Mouse (Mus musculus) CH12F3 (cell line): ENCODE measurements around the gene Sox13.

Experiments
- in situ Hi-C: fragments of 300-500 bp; cut with MboI; formaldehyde crosslinking; loops from 2 replicates; pipeline ENCODE4 v1.14.3; 2020; ENCODE audit warnings: low sequenced_read_pairs

Sox13 gene

DNA sequence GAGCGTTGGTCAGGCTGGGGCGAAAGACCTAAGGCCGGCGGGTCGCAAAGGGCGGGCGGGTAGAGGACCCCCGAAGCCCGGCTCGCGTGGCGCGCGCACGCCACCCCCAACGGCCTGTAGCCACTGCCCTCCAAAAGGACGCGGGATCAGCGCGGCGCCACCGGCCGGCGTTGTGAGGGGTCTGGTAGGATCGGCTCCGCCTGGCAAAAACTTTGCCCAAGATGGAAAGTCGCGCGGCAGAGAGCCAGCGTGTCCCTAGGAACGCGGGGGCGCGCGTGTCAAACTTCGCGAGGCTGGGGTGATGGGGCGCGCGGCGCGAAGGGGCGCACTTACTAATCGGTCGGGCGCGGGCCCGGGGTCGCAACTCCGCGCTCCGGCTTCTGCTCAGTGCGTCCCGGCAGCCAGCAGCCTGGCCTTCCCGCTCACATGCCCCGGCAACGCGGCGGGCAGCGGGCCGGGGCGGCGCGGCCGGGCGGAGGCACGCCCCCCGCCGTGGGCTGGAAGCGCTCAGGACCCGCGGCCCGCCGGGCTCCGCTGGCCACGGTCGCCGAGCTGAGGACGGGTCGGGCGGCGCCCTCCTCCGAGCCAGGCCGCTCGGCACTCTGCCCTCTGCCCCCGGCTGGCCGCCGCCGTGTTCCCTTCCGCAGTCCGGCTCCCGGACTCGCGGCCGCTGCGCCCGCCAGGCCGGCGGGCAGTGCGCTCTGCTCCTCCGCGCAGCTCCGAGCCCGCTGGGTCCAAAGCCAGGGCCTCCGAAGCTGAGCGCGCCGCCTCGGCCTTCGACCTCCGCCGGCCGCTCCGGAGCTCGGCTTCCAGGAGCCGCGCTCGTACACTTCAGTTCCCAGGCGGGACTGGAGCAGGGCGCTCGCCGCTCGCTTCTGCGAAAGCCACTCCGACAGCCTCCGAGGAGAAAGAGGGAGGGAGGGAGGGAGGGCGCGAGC lies at the start of gene Sox13:
TSS of gene Sox13 (minus strand) at position 835 of the 938 bp plus-strand sequence.
- in situ Hi-C loops, result no loop called here

DNA sequence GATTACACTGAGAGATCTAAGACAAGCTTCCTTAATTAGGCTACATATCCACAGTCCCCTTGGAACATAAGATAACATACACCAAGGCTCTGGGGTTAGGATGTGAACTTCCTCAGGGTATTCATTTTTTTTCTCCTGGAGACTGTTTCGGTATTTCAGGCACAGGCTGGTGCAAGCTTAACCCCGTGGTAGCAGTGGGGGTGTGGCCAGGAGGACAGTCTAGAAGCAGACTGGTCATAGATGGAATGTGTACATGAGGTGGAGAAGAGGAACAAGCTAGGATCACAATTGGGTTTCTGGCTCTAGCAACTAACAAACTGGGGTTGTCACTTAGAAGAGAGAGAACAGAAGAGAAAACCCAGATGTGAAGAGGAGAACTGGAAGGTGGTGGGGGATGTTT lies 47.4 kb upstream of the Sox13 start:
- in situ Hi-C loops, result no loop called here

DNA sequence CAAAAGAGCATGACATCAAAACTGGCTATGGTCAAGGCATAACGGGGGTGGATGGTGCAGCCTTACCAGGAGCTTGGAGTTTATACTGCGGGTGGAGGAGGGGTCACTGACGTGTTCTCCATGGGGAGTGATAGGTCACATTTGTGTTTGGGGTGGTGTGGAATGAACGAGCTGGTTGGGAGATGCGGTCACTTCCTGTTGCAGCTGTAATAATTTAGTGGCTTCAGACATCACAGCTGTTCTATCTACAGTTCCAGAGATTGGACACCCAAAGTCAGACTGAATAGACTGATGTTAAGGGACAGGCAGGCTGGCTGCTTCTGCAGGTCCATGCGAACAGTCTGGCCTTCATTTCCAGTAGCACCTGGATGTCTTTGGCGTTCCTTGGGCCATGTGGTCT lies 46.9 kb upstream of the Sox13 start:
- in situ Hi-C loops, result no loop called here

DNA sequence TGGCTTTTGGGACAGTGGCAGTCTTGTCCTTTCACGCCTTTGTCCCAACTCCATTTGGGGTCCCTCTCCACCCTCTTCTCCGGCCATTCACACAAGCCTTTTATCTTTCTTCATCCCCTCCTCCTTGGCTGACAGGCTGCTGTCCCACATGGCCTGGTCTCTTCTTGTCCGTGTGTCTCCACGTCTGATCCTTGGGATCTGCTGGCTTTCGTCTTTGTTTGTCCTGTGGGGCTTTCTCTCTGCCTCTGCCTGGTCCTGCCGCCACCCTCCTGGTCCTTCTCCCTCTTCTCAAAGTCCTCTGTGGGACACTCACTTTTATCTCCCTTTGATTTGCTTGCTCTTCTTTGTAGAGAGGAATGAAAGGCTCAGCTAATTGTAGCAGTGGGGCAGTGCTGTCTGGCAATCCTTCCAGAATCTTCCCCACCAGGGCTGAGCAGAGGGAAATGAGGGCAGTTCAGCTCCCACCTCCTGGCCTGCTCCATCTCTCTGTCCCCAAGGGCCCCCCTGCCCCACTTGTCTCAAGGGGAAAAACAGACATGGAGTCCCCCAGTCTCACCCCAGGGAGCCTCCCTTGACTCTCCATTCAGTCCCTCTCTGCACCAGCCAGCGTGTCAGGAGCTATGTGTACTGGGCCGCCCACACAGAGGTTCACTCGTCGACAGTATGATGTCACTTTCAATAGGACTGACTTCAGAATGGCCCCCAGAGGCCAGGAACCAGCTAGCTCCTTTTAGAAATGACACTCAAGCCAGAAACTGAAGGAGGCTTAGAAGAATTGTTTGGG lies 46.3 kb upstream of the Sox13 start:
- in situ Hi-C loops, result no loop called here

DNA sequence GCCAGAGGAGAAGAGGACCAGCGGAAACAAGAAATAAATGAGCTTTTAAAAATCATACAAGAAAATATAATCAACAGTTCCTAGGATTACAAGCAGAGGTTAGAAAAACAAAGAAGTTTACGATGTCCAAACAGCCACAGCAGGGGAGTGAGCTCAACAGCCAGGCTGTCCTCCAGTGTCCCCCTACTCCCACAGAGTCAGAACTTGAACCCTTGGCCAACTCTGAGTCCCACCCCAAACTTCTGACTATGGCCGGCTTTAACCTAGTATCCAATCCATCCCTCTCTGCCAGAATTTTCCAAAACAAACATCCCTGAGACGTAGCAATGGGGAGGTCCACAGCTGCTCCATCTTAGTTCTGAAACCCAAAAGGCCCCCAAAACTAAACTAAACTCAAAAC lies 45.0 kb upstream of the Sox13 start:
- in situ Hi-C loops, result no loop called here

DNA sequence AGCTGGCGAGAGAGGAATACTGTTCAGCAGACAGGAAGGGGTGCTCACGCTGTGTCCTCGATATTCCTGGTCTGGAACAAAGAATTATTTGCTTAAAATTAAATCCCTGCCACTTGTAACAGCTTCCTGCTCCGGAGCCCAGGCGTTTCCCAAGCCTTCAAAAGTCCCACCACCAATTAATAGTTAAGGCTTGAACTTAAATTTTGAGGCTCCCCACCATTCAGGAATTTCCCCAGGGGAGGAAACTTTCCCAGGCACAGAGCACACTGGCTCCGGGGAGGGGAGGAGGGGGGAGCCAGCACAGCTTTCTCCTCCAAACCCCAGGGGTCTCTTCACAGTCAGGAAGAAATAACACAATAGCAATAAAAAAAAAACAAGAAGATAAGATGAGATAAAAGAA lies 44.6 kb upstream of the Sox13 start:
- in situ Hi-C loops, result no loop called here

DNA sequence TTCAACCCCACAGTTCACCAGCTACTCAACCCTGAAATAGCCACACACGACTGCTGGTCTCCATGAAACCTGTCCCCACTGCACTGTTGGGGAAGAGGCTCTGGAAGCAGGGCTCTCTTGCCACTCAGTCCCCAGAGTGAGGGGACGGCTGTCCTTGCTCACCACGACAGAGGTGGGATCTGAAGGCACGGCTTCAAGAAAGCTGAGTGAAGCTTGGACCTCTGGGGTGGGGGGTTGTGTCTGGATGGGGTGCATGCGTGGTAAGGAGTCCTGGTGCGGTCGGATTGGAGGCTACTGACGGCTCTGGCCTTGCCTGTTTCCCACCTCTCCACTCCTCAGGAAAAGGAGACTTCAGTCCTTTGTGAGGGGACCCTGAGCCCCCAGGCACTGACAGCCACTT lies 43.7 kb upstream of the Sox13 start:
- in situ Hi-C loops, result no loop called here

DNA sequence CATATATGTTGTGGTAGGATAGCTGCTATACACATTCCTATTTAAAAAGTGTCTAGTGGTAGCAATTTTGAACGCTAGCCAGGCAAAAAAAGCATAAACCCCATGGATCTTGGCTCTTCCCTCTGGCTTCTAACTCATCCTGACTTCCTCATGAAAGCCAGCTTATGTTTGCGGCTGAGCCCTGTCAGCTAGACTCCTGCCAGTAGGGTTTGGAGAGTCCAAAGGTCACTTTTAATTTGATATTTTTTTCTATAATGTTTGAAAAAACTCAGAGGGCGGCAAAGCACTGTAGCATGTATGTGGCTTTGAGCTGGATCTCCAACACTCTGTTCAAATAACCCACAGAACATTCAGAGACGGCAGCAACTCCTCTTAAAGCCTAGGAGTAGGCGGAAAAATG lies 39.0 kb upstream of the Sox13 start:
- in situ Hi-C loops, result no loop called here

DNA sequence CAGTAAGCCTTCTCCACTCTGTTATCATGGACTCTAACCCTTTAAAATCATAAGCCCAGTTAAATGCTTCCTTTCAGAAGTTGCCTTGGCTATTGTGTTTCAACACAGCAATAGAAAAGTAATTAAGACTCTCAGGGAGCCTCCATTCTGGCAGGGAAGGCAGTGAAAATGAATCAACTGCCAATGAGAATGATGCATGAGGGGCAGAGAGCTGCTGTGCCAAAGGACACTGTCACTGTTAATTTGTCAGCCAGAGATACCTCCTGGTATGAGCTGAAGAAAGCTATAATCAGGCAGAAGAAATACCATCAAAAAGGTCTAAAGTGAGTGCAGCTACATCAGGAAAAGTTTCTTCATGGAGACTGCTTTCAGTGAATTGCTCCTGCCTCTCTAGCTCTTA lies 36.8 kb upstream of the Sox13 start:
- in situ Hi-C loops, result no loop called here

DNA sequence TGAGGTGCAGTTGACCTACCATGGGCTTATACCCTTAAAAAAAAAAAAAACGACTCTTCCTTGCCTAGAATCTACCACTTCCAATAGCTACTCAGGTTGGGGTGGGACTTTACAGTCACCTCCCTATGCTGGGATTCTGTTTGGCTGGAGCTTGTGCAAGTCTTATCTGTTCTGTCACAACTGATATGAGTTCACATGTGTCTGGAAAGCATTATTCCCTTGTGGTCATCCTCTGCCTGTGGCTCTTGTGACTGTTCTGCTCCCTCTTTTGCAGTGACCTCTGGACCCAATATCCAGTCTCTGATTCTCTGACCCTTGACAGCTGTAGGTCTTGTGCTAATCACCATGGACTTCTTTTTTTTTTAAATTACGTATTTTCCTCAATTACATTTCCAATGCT lies 31.9 kb upstream of the Sox13 start:
- in situ Hi-C loops, result no loop called here

DNA sequence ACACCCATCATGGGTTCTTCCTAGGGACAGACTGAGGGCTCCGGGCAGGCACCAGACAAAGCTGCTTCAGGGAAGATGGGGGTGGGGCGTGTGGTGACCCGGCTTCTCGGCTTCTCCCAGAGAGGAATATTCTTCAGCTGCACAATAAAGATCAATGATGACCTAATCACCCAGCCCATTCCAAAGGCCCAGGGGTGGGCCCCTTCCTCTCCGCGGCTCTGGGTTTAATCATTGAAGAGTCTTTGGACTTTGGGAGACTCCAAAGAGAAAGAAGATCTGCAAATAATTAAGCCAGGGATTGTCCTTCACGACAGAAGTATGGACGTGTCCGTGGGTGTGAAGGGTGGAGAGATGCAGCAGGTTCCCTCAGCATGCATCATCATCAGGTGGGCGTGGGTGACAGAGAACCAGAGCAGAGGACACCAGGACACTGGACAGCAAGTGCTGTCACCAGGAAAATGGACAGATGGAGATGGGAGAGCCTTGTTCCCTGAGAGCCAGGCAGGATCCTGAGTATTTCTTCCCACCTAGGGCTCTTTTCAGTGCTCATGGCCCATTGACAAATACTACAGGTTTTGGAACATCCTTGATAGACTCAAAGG lies 28.5 kb upstream of the Sox13 start:
- in situ Hi-C loops, result no loop called here

DNA sequence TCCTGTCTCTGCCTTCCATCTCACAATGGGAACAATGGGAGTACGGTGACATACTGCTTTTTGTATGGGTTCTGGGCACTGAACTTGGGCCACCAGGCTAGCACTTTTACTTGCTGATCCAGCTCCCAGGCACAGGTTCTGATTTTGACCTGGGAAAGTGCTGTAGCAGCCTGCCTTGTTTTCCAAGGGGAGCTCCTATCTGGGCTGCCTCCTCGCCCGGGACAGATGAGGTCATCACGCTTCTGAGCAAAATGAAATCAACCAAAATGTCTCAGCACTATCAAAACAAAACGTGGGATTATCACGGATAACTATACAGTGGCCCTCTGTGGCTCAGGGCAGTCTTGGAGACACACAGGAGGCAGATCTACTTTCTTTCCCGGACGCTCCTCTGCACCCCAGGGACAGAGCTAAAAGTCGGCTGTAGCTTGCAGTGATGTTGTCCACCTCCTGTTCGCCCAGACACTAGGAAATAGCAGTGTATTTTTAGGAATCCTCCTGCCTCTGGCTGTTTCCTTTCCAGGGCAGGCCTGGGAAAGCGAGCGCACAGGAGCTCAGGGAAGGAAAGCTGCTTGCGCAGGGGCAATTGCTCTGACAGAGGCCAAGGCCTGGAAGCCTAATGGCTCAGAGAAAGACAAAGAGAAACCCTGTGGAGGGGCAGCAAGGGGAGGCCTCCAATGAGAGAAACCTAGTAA lies 27.8 kb upstream of the Sox13 start:
- in situ Hi-C loops, result no loop called here

DNA sequence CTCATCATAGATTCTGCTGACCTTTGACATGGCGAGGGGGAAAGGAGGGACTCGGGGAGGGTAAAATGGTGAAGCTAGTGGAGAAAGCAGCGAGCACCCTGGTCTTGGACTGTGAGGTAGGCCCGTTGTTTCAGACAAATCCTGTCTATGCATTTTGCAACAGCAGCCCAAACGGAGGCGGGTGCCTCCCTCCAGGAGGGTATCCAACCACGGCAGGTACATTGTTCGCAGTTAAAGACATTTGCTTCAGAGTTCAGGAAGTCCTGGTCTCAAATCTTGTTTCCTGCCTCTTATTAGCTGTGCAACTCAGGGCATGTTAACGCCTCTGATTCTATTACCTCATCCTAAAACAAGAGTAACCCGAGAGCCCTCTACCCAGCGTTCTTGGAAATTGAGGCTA lies 26.8 kb upstream of the Sox13 start:
- in situ Hi-C loops, result no loop called here

DNA sequence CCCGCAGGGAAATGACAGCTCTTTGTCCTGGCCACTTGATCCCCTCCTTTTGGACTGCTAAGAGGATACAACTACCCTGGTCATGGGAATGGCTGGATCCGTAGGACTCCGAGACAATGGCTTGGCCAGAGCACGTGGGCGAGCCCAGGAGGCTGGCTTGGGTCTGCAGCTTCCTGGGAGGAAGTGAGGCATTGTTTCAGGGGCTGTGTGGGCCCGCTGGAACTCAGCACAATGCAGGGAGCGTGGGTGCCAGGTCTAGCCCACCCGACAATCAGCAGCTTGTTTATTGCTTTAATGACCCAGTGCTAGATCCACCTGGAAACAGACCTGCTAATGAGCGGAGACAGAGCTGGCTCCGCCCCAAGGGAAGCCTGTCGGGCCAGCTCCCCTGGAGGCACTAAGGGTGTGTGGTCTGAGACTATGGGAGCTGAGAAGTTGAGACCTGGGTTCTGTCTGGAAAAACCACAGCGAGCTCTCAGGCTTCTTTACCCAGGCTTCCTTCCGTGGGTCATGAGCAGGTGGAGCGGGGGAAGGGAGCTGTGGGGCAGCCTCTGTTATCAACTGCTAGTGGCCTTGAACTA lies 24.3 kb upstream of the Sox13 start:
- in situ Hi-C loops, result no loop called here

DNA sequence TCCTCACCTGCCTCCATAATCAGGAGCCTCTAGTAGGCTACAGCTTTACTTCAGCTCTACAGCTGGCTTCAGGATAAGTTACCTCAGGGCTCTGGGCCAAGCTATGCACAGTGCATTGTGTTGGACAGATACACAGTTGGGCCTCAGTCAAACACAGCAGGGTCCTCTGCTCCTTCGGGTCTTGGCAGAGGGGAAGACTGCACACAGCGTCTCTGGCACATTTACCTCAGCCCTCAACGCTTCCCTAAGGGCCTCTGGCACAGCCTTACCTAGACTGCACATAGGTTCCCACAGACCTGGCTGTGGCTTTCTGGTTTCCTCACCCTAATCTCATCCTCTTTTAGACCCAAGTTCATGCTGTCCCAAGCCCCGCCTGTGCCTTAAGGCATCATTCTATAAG lies 22.1 kb upstream of the Sox13 start:
- in situ Hi-C loops, result no loop called here

DNA sequence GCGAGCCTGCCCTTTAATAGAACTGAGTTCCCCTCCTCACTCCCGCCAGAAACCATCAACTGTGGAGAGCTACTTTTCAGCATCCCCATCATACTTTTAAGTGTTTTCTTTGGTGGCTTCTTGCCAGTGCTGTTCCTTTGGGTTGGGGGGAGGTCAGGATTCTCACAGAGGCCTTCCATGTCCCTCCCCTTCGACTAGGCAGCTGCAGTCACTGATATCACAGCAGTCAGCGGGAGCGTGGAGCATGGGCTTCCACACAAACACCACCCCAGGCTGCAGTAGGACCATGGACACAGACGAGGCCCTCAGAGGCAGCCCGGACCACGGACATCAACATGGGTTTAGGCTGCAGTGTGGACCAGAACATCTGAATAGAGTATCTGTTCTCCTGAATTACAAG lies 20.1 kb upstream of the Sox13 start:
- in situ Hi-C loops, result no loop called here

DNA sequence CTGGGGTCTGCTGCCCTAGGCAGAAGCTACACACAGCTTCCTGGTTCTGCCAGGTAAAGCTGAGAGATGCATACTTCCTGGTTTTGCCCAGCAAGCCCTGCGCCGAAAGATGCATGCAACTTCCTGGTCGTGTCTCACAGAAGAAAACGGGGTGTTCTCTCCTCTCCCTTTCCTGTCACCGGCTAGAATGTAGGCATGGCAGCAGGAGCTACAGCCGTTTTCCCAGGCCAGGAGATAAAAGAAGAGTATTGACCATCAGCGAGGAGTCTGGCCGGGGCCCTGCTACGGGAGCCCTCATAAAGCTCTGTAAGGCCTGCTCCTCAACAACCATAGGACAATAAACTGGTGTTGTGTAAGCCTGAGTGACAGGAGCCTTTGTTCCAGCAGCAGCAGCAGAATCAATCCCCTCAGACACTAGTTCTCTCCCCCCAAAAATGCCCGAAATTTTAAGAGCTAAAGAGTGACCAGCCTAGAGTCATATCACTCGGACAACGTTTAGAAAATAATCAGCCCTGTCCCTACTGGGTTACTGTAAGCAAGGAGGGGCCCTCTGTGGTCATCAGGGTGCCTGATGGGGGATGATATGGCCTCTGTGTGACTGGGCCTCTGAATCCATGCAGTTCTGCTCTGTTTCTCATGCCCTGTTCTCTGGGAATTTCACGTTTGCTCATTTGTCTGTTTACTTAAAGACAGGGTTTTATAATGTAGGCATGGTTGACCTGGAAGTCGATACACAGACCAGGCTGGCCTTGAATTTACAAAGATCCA lies 13.9 kb upstream of the Sox13 start:
- in situ Hi-C loops, result no loop called here

DNA sequence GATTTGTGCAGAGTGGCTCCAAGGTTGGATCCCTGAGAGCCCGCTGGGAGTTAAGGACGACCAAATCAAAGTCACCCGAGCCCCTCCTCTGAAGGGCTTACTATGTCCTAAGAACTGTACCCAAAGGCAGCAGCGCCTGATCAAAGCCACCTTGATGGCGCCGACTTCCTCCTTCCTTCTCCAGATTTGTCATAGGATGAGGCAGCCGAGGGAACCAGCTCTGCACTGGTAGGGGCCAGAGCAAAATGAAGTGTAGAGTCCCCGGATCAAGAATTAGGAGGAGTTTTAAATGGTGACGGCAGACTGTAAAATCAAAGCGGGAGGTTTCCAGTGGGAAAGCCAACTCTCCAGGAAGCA lies 10.6 kb upstream of the Sox13 start:
- in situ Hi-C loops, result no loop called here

DNA sequence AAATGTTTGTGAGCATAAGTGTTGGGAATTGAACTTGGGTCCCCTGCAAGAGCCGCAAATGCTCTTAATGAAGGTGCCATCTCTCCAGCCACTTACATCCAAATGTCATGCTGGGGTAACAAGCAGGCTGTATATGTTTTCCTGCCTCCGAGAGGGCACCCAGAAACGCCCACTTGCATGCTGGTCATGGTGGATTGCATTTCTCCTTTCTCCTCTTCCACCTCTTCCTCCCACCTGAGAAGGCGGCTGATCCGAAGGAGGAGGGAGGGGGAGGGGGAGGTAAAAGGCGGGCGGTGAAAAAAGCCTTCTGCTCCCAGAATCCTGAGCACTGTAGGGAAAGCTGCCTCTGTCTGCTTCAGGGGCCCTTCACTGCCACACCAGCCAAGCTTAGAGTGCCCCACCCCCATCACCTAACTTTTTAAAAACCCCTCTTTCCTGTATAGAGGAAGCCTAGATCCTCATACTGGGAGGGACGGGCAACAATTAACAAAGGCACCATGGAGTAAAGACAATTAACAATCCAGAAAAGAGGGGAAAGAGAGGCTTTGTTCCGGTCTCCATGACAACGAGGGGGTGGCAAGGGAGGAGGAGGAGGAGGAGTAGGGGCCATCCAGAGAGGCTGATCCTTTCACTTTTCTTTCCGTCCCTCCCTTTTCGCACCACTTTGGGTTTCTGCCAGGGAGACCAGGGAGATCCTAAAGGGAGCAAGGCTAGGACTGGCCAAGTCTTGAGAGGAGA lies 10.0 kb upstream of the Sox13 start:
- in situ Hi-C loops, result no loop called here
